Mouse (Mus musculus): ENCODE measurements around the gene Gm6676. TPM values are rescaled to one million over a fixed set of nuclear protein-coding genes. Genes with fewer than 3 reads are reported as not detected.
"Not testable (repeated sequence)": the region's sequence is repeated elsewhere in the genome, so short reads cannot be mapped to it uniquely, and the experiment has no call there.

Gene Gm6676
- total RNA-seq (2021): not detected

- DNase-seq; intact Hi-C loops (cut with DNase I): not testable (repeated sequence)
Observed at GRCm38 (mm10) chr14:7125312-7125711, at the start of gene Gm6676. Gm6676 (minus strand) TSS chr14:7125412.

- peak; percentile 0 to 4 for DNase-seq
- intact Hi-C loops (cut with DNase I): not testable (repeated sequence)
Observed at GRCm38 (mm10) chr14:7174483-7174971, 49.3 kb upstream of the Gm6676 start, which contains the start of gene Gm3512. Gm3512 (minus strand) TSS chr14:7174533.

GRCm38 (mm10) chr14:7105124-7105802 is 19.9 kb downstream of the Gm6676 start:
- intact Hi-C loops (cut with DNase I): not testable (repeated sequence)
- peak; percentile 3 for DNase-seq

- DNase-seq; intact Hi-C loops (cut with DNase I): not testable (repeated sequence)
Observed at GRCm38 (mm10) chr14:7100521-7100920, 24.7 kb downstream of the Gm6676 start, which contains the start of gene Gm3696. Gm3696 (minus strand) TSS chr14:7100621.

Other genes with a start within 250 kb of the Gm6676 start
- gene Gm3667, start 235.4 kb downstream of the Gm6676 start, total RNA-seq (2021): 1 to 10 TPM in 1 of 2 experiments, under 1 TPM in 1; 0.74 to 1.1 TPM
- not detected for gene Gm6356, start 151.6 kb downstream of the Gm6676 start, total RNA-seq (2021)
- gene Gm10406, start 98.0 kb downstream of the Gm6676 start, total RNA-seq (2021): under 1 TPM; 0.40 to 0.57 TPM
- gene Gm3685, start 80.4 kb downstream of the Gm6676 start, total RNA-seq (2021): not detected
- under 1 TPM; 0.22 to 0.29 TPM for gene Gm3696, start 24.8 kb downstream of the Gm6676 start, total RNA-seq (2021)
- under 1 TPM; 0.55 to 0.74 TPM for gene Gm3512, start 49.1 kb upstream of the Gm6676 start, total RNA-seq (2021)
- not detected for gene Gm16434, start 69.1 kb upstream of the Gm6676 start, total RNA-seq (2021)
- gene Gm3727, start 139.3 kb upstream of the Gm6676 start, total RNA-seq (2021): not detected
- under 1 TPM; 0.25 to 0.43 TPM for gene Gm3739, start 189.6 kb upstream of the Gm6676 start, total RNA-seq (2021)
- not detected for gene Gm5797, start 207.0 kb upstream of the Gm6676 start, total RNA-seq (2021)
- gene Gm8374, start 239.7 kb upstream of the Gm6676 start, total RNA-seq (2021): not detected

Data from heart, postnatal 10 days (tissue).